Mouse (Mus musculus) urinary bladder, postnatal 10 days (tissue): ENCODE results near the gene Smarca5.

ENCODE experiments used
- DNase-seq: peaks from one replicate; pipeline ENCODE4 v3.0.0; 2022; ENCODE audit warnings: low spot score

Gene Smarca5

DNA sequence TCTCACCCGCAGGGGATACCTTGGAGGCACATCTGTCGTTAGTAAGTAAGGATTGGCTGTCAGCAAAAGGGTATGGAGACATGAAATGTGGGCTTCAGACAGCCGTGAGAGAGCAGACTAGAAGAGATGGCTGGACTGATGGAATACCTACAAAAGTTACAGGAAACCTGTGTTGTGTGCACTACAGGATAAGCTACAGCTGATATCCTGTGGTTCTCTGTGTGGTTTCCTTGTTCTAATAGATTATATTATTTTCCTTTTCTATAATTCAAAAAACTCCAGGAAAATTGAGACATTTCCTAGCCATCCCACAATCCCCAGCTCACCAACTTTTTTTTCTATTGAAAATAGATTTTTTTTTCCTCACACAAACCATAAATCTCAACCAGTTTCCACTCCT lies 75.8 kb downstream of the Smarca5 start:
- no peak for DNase-seq

DNA sequence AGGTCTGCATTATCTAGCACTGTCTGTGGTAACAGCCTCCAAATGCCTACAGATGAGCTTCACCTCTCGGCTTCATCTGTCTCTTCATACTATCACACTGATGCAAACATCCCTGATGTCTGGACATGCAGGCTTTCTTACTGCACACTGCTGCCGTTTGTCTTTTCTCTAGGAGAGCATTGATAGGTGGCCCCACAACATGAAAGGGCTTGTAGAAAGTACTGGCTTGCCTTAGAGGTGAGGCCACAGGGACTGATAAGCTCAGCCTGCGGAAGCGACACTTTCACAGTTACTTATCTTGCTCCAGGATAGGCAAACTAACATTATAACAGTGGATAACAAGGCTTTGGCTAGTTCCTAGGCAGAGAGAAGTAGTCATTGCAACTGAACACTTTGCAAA lies 78.2 kb downstream of the Smarca5 start:
- no peak for DNase-seq

DNA sequence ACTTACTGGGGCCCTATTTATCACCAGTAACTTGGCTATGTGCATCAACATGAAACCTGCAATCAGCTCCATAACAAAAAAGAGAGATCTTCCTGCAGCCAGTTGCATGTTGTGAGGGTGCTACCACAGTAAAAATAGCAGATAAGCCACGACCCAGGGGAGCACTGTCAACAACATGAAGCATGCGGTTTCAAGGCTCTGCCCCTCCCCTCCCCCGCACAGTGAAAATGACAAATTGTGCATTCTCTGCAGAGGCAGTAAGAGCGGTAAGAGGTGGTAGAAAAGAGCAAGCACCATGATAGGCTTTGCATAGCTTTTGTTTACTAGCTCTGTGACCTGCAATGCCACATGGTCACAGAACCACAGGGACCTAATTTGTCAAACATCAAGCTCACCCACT lies 81.7 kb downstream of the Smarca5 start:
- no peak for DNase-seq
